Mouse (Mus musculus) neural tube, embryonic 12.5 days (tissue): ENCODE data around the gene Rps27a. TPM values are rescaled to one million over a fixed set of nuclear protein-coding genes. Genes with fewer than 3 reads are reported as not detected.
A peak's percentile ranks its signal among the peaks of the same experiment; 100 is the strongest.

ENCODE experiments used
- ATAC-seq: fragments of 200-750 bp; cut with Nextera tagmentation; 2 replicates; pipeline ENCODE4 v1.8.0; 2017; ENCODE audit warnings: low read depth, mild to moderate bottlenecking, moderate TSS enrichment, moderate library complexity; ENCODE audit not compliant: low FRiP score
- H3K27ac ChIP-seq: fragments of 300-500 bp; sonication (generic); 2 replicates; pipeline ENCODE4 v1.5.1; 2016
- H3K27me3 ChIP-seq: fragments of 300-500 bp; sonication (generic); replicated peaks from 2 replicates; pipeline ENCODE4 v1.6.1; 2016; ENCODE audit warnings: mild to moderate bottlenecking
- H3K36me3 ChIP-seq: fragments of 300-500 bp; sonication (generic); 2 replicates; pipeline ENCODE4 v1.6.1; 2016; ENCODE audit warnings: mild to moderate bottlenecking
- H3K4me1 ChIP-seq: fragments of 300-500 bp; sonication (generic); 2 replicates; pipeline ENCODE4 v1.6.1; 2016
- H3K4me2 ChIP-seq: fragments of 300-500 bp; sonication (generic); replicated peaks from 2 replicates; pipeline ENCODE4 v1.6.1; 2016; ENCODE audit warnings: mild to moderate bottlenecking
- H3K4me3 ChIP-seq: fragments of 300-500 bp; sonication (generic); 2 replicates; pipeline ENCODE4 v1.5.1; 2016
- H3K9ac ChIP-seq: fragments of 300-500 bp; sonication (generic); 2 replicates; pipeline ENCODE4 v1.6.1; 2016; ENCODE audit warnings: mild to moderate bottlenecking
- H3K9me3 ChIP-seq: fragments of 300-500 bp; sonication (generic); 2 replicates; pipeline ENCODE4 v1.6.1; 2016; ENCODE audit warnings: mild to moderate bottlenecking
- WGBS: fragments of 180-500 bp; shearing (Covaris S2); methylation state at CpG from one replicate; pipeline ENCODE4 v1.1.7; 2016; 5-methylcytosine and 5-hydroxymethylcytosine counted together
- polyA plus RNA-seq: library from polyadenylated mRNA; unstranded; fragments of >200 nt; fragmentation: Nextera tagmentation; extraction: Ambion mirVana; gene quantifications from 2 replicates; pipeline ENCODE4 v1.2.1, GENCODE M21; 2016

Gene Rps27a
- 749 and 764 TPM in 2 replicates for polyA plus RNA-seq

DNA sequence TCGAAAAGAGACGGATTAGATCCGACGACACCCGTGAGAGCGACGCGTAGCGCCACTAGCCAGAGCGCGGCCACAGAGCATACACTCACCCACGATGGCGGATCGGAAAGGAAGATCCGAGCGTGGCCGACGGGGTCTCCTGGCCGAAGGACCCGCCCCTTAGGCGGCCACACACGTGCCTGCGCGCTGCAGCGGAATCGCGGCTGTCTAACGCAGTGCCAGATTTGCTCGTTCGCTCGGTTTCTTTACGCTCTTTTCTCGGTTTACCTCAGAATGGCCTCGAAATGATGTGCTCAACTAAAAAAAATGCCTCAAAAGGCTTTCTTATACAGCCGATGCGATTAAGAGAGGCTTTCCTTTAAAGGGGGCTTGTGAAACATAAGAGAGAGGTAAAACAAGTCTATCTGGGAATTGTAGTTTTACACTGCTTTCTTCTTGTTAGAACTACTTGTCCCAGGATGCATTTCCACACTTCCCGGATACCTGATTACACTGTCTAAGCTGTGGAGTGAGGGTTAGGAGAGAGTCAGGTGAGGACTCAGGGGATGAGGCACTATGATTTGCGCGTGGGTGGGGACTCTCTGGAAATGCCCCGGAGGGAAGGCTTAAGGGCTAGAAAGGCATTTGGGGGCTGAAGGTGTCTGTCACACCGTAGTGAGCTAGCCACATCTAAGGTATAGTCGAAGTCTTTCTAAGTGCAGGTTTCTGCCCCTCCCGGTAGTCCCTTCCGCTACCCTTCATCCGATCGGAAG, at the start of gene Rps27a, which contains the start of gene Clhc1:
Rps27a (minus strand) TSS at position 358 of the 752 bp plus-strand sequence.
Clhc1 (plus strand) TSS at position 199 of the 752 bp plus-strand sequence.
- Histone ChIP-seq H3K27ac (0 out of 2 replicates have a peak within 1 kb of the TSS, but pooled peaks have one; percentile 42), H3K9me3 (no peaks in the 10 kb centered on the region), H3K4me2 (peak within 1 kb of the TSS; percentile 71), H3K9ac (peak within 1 kb of the TSS; percentile 76), H3K4me3 (peak within 1 kb of the TSS; percentile 63), H3K27me3 (no peaks in the 10 kb centered on the region), H3K4me1 (peaks cover 14% of the 10 kb centered on the region), H3K36me3 (peaks cover 29% of the 10 kb centered on the region)
- ATAC-seq: peak; percentile 98
- WGBS: under 1% methylated on average over 46 of the region's 46 CpGs

- H3K9me3 ChIP-seq: no peaks in the 10 kb centered on the region
- H3K9ac ChIP-seq: no peak overlapping the region
- H3K27ac ChIP-seq: no peak overlapping the region
- H3K27me3 ChIP-seq: no peaks in the 10 kb centered on the region
- no peak for ATAC-seq
- H3K4me1 ChIP-seq: no peaks in the 10 kb centered on the region
- H3K4me3 ChIP-seq: no peak overlapping the region
- no peak overlapping the region for H3K4me2 ChIP-seq
- H3K36me3 ChIP-seq: no peaks in the 10 kb centered on the region
These were observed 49.2 kb upstream of the Rps27a start for GRCm38 (mm10) chr11:29597159-29597558.

DNA sequence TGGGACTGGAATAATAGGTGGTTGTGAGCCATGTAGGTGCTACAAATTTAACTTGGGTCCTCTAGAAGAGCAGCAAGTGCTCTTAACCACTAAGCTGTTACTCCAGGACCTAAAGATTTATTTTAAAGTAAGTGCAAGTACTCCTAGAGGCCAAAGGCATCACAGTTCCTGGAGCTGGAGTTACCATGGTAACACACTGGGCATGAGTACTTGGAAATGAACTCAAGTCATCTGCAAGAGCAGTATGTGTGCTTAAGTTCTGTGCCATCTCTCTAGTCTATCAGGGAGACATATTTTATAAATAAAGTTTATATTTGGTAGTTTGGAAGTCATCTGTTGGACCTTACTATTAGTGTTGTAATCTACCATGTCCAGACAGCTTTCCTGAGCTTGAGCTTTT, 47.3 kb upstream of the Rps27a start:
- Histone ChIP-seq H3K36me3 (no peaks in the 10 kb centered on the region), H3K4me1 (no peaks in the 10 kb centered on the region), H3K4me3 (no peak overlapping the region), H3K4me2 (no peak overlapping the region), H3K27ac (no peak overlapping the region), H3K9me3 (no peaks in the 10 kb centered on the region), H3K27me3 (no peaks in the 10 kb centered on the region), H3K9ac (no peak overlapping the region)
- ATAC-seq: no peak

DNA sequence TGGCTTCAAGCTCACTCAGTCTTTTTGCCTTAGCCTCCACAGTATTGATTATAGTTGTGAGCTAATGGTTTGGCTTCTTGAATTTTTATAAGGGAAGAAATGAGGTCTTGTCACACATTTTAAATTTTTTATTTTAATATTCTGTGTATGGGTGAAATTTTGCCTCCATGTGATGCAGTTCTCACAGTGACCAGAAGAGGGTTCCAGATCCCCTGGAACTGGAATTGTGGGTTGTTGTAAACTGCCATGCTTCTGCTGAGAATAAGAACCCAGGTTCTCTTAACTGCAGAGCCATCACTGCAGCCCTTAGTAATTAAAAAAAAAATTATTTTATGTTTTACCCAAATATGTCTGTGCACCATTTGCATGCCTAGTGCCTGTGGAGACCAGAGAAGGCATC, 31.7 kb upstream of the Rps27a start:
- H3K4me3 ChIP-seq: no peak overlapping the region
- no peaks in the 10 kb centered on the region for H3K36me3 ChIP-seq
- H3K9ac ChIP-seq: no peak overlapping the region
- H3K9me3 ChIP-seq: no peaks in the 10 kb centered on the region
- no peak overlapping the region for H3K27ac ChIP-seq
- ATAC-seq: no peak
- H3K27me3 ChIP-seq: no peaks in the 10 kb centered on the region
- H3K4me2 ChIP-seq: no peak overlapping the region
- H3K4me1 ChIP-seq: no peaks in the 10 kb centered on the region

DNA sequence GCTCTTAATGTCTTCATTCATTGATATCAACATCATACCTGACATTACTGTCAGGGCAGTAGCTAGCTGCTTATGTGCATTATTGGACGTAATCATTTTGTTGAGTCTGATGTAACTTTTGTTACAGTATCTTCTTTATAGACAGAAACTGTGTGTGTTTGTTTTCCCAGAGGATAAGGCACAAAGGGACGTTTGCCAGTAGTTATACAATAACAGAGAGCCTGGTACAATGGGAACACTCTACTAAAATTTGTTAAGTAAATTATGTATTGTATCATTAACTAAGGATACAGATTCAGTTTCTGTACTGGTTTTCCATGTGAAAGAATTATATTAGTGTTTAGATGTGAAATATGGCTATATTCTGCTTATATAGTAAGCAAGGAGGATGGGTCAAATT, 24.7 kb upstream of the Rps27a start:
- no peak overlapping the region for H3K27ac ChIP-seq
- no peaks in the 10 kb centered on the region for H3K36me3 ChIP-seq
- H3K9ac ChIP-seq: no peak overlapping the region
- ATAC-seq: no peak
- no peaks in the 10 kb centered on the region for H3K9me3 ChIP-seq
- no peaks in the 10 kb centered on the region for H3K4me1 ChIP-seq
- no peak overlapping the region for H3K4me2 ChIP-seq
- no peak overlapping the region for H3K4me3 ChIP-seq
- WGBS: 79% methylated on average over 2 of the region's 2 CpGs
- no peaks in the 10 kb centered on the region for H3K27me3 ChIP-seq

- Histone ChIP-seq H3K4me2 (no peak overlapping the region), H3K36me3 (no peaks in the 10 kb centered on the region), H3K4me1 (no peaks in the 10 kb centered on the region), H3K27ac (no peak overlapping the region), H3K9me3 (no peaks in the 10 kb centered on the region), H3K4me3 (no peak overlapping the region), H3K27me3 (no peaks in the 10 kb centered on the region), H3K9ac (no peak overlapping the region)
- 84% methylated on average over 3 of the region's 3 CpGs for WGBS
- no peak for ATAC-seq
These were observed 23.6 kb upstream of the Rps27a start for GRCm38 (mm10) chr11:29571536-29571935.

GRCm38 (mm10) chr11:29563406-29563805, 15.5 kb upstream of the Rps27a start:
- WGBS: 95% methylated on average over 2 of the region's 2 CpGs
- H3K27ac ChIP-seq: no peak overlapping the region
- H3K4me2 ChIP-seq: no peak overlapping the region
- no peaks in the 10 kb centered on the region for H3K9me3 ChIP-seq
- H3K4me3 ChIP-seq: no peak overlapping the region
- no peaks in the 10 kb centered on the region for H3K36me3 ChIP-seq
- H3K27me3 ChIP-seq: no peaks in the 10 kb centered on the region
- H3K9ac ChIP-seq: no peak overlapping the region
- no peak for ATAC-seq
- H3K4me1 ChIP-seq: no peaks in the 10 kb centered on the region

DNA sequence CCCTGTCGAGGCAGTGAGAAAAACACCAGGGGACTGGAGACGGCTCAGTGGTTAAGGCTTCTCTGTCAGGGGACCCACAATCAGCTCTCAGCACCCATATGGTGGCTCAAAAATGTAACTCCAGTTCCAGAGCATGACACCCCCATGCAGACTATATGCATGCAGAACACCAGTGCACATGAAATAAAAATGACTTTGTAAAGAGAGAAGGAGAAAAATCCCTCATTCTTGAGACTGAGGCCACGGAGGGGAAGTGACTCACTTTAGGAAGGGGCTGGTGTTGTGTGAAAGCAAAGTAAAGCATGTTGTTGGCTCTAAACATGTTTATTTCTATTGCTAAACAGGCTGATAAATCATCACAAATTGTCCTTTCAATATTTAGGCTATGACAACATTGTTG, 13.1 kb upstream of the Rps27a start:
- no peaks in the 10 kb centered on the region for H3K4me1 ChIP-seq
- no peak overlapping the region for H3K27ac ChIP-seq
- no peak overlapping the region for H3K9ac ChIP-seq
- WGBS: 88% methylated on average over 3 of the region's 3 CpGs
- H3K4me3 ChIP-seq: no peak overlapping the region
- H3K27me3 ChIP-seq: no peaks in the 10 kb centered on the region
- H3K36me3 ChIP-seq: no peaks in the 10 kb centered on the region
- no peak for ATAC-seq
- H3K9me3 ChIP-seq: no peaks in the 10 kb centered on the region
- no peak overlapping the region for H3K4me2 ChIP-seq

DNA sequence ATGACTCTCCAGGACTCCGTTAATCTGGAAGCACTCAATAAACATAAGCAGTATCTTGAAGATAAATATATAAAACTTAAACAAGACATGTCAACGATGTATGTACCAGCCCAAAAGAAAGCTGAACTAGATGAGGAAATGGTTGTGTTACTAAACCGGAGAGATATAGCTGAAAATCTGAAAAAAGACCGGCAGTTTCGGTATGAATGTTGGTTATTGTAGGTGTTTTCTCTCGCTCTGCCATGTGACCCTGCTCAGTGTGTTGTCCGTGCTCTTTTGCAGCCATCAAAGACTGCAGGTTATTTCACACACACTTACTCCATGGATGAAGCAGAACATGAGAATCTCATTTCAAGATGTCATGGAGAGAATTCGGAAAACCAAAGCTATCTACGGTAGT, 12.5 kb upstream of the Rps27a start:
- no peak for ATAC-seq
- no peak overlapping the region for H3K4me2 ChIP-seq
- H3K27me3 ChIP-seq: no peaks in the 10 kb centered on the region
- no peaks in the 10 kb centered on the region for H3K36me3 ChIP-seq
- H3K27ac ChIP-seq: no peak overlapping the region
- H3K4me3 ChIP-seq: no peak overlapping the region
- H3K4me1 ChIP-seq: no peaks in the 10 kb centered on the region
- no peak overlapping the region for H3K9ac ChIP-seq
- no peaks in the 10 kb centered on the region for H3K9me3 ChIP-seq
- 91% methylated on average over 9 of the region's 9 CpGs for WGBS

DNA sequence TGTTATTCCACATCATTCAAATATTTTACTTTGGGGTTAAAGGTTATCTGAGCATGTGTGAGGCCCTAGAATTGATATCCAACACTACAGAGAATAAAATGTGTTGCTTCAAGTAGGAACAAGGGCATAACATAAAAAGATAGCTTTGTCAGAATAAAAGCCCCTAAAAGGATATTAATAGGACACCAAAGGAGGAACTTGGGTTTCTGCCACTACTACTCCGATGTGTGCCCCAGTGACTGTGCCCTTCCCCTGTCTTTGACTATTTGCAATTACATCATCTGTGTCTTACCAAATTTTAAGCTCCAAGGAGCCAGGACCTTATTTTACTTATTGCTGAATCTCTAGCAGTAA, 1.5 kb upstream of the Rps27a start:
- Histone ChIP-seq H3K4me1 (peaks cover 14% of the 10 kb centered on the region), H3K4me2 (no peak overlapping the region), H3K27me3 (no peaks in the 10 kb centered on the region), H3K9me3 (no peaks in the 10 kb centered on the region), H3K9ac (no peak overlapping the region), H3K27ac (no peak overlapping the region), H3K4me3 (no peak overlapping the region), H3K36me3 (peaks cover 19% of the 10 kb centered on the region)
- 93% methylated on average over 1 of the region's 1 CpGs for whole genome bisulfite sequencing
- ATAC-seq: no peak

GRCm38 (mm10) chr11:29548504-29549424, 855 bp upstream of the Rps27a start:
- H3K27ac ChIP-seq: no peak overlapping the region
- peak overlapping the region; percentile 76 for H3K9ac ChIP-seq
- 26% methylated on average over 23 of the region's 23 CpGs for WGBS
- H3K9me3 ChIP-seq: no peaks in the 10 kb centered on the region
- ATAC-seq: no peak
- no peaks in the 10 kb centered on the region for H3K27me3 ChIP-seq
- peaks cover 26% of the 10 kb centered on the region for H3K36me3 ChIP-seq
- H3K4me2 ChIP-seq: peak overlapping the region; percentile 71
- peaks cover 14% of the 10 kb centered on the region for H3K4me1 ChIP-seq
- H3K4me3 ChIP-seq: peak overlapping the region; percentile 63

- peak; percentile 35 for ATAC-seq
- H3K9ac ChIP-seq: peak overlapping the region; percentile 76
- no peaks in the 10 kb centered on the region for H3K27me3 ChIP-seq
- H3K36me3 ChIP-seq: peaks cover 32% of the 10 kb centered on the region
- under 1% methylated on average over 27 of the region's 27 CpGs for WGBS
- H3K4me1 ChIP-seq: peaks cover 14% of the 10 kb centered on the region
- 0 out of 2 replicates have a peak overlapping the region, but pooled peaks have one; percentile 42 for H3K27ac ChIP-seq
- peak overlapping the region; percentile 63 for H3K4me3 ChIP-seq
- peak overlapping the region; percentile 71 for H3K4me2 ChIP-seq
- H3K9me3 ChIP-seq: no peaks in the 10 kb centered on the region
These were observed 609 bp downstream of the Rps27a start for GRCm38 (mm10) chr11:29547249-29547751.
